Mouse (Mus musculus): ENCODE results near the gene Rtkn.

The Rtkn gene

GRCm38 (mm10) chr6:83117165-83117438, 18.2 kb upstream of the Rtkn start:
- DNase-seq, result no peak

DNA sequence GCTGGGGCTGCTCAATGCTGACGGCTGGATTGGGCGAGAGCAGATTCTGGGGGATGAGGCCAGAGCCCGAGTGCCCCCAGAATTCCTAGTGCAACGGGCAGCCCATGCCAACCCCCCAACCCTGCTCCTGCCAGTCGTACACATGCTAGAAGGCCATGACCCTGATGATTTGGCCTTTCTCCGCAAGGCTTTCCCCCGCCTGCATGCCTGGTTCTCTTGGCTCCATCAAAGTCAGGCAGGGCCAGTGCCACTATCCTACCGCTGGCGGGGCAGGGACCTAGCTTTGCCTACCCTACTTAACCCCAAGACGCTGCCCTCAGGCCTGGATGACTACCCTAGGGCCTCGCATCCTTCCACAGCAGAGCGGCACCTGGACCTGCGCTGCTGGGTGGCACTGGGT, 17.6 kb upstream of the Rtkn start:
- no peak for DNase-seq

DNA sequence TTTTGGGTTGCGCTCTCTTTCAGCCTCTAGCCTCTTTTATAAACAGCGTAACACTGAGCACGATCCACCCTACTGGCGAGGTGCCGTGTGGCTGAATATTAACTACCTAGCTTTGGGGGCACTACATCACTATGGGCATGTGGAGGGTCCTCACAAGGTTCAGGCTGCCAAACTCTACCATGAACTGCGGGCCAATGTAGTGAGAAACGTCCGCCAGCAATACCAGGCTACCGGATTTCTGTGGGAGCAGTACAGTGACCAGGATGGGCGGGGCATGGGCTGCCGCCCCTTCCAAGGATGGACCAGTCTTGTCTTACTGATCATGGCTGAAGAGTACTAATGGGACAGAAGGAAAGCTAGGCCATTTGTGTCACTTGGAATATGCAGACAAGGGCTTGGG, 16.9 kb upstream of the Rtkn start:
- DNase-seq, result no peak

DNA sequence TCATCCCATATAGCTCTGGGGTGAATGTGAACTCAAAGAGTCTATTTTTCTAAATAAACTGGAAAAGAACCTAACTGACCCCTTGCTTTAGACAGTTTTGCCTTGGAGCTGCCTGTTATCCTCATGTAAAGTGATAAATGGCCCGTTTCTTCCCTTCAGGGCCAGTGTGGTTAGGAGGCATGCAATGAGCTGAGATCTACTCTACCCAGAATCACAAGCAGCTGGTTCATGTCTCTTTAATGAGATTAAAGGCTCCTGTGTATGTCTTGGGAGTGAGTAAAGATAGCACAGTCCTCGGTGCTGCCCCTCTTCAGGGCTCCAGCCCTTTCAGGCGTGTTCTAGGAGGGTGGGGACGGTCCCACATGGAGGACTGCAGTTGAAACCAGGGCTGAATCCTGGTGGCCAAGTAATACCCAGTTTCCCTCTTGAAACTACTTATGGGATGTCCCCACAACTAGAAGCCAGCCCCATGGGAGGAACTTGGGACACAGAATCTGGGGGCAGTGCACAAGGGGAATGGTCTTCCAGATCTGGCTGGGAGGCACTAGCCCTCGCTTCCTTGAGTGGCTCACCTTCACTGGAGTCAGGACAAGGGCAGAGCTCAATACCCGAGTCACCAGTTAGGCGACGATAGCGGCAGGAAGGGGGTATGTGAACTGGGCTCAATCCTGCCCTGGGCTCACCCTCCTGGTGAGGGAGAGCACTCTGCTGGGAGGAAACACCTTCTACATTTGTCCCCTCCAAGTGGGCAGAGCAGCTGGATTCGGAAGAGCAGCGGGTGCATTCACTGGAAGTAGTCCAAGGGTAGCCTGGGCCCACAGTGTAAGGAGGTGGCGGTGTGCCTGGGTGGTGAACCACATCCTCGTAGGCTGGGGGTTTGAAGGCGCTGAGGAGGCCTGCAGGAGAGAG, 16.2 kb upstream of the Rtkn start:
- no peak for DNase-seq

- no peak for DNase-seq
These were observed 15.6 kb upstream of the Rtkn start for GRCm38 (mm10) chr6:83119734-83120051.

DNA sequence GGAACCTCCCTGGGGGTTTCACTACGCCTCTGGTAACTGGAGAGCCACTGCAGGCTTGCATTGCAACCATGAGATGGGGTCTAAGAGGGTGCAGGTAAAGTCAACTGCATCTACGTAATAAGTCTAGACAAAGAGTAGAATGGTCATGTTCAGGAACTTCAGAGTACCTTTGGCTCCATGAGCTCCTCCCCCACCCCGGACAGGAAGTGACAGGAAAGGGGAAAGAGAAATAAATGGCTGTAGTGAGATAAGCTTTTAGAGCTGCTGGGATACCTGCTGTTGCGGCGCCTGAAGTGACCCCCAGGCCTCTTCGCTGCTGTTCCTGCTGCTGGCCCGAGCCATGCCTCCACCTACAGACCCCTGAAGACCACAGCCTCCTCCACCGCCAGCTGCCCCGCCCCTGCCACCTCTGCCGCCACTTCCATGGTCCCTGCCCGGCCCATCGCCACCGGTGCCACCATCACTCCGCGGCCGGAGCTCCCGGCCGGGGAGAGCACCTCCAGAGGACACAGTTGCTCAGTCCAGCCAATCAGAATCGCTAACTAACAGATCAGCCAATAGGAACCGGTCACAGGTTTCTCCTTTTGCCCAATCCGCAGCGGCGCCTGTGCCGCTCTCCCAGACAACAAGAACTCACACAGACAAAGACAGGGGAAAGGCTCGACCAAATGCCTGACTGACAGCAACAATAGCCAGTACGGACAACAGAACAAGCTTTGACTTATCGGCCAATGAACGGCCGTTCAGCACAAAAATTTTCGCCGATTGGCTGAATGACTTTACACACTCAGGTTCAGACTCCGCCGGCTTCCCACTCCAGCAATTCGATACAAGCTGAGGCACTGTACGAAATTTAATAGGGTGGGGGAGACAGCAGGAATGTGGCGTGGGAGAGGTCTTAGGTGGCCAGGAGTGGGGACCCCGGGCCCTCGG, 14.1 kb upstream of the Rtkn start, which contains the start of gene Wbp1:
Gene Wbp1, minus strand, starts transcription at position 630 of the 933 bp plus-strand sequence.
- DNase-seq, result peak; percentile 95

DNA sequence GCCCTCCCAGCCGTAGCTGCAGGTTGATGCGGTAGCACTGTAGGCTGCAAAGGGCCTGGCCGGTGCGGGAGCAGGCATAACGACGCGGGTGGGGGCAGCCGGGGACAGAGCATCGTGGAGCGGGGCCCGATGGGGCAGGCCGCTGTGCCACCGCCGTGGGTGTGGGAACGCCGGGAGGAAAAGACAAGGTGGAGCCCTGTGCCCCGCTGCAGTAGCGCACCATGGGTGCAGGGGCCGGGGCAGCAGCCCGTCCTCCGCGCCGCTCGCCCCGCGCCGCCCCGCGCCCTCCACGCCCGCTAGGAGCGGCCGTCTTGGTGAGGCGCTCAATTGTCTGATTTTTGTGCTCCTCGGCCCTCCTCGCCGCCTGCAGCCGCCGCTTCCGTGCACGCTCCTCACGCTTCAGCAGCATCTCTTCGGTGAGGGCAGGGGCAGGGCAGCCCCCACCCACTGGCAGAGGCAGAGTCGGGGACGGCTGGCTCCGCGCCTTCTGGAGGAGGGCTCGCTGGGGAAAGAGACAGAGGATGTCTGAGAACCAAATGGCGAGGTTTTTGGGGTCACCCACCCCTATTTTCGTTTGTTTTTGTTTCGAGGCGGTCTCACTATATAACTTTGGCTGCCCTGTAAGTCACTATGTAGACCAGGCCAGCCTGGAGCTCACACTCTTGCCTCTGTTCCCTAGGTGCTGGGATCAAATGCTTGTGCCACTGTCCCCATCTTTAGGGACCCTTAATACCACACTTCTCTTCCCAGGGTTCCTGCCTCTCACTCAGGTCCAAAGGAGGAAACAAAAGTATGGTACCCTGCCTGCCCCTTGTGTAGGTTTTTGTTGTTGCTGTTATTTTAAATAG, 13.2 kb upstream of the Rtkn start:
- no peak for DNase-seq

DNA sequence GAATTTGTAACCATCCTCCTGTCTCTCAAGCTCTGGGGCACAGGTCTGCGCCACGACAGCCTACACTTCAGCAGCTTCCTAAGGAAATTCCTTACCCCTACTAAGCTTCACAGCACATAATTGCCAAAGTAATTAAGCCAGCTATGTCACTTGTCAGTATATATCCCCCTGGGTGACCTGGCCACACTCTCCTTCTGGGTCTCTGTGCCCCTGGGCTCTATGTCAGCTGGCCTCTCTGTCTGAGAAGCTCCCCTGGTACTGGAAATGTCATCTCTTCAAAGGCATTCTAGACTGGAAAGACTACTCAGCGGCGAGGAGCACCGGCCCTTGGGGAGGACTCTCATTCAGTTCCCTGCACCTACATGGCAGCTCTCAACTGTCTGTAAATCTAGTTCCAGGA, 12.3 kb upstream of the Rtkn start:
- no peak for DNase-seq

- peak; percentile 89 for DNase-seq
These were observed 10.4 kb upstream of the Rtkn start for GRCm38 (mm10) chr6:83124851-83125312.

- DNase-seq, result no peak
These were observed 9.9 kb upstream of the Rtkn start, which contains the start of gene Ino80b for GRCm38 (mm10) chr6:83125331-83125730. TSS of gene Ino80b (minus strand) at chr6:83125431.

GRCm38 (mm10) chr6:83127419-83127818, 7.8 kb upstream of the Rtkn start:
- no peak for DNase-seq

DNA sequence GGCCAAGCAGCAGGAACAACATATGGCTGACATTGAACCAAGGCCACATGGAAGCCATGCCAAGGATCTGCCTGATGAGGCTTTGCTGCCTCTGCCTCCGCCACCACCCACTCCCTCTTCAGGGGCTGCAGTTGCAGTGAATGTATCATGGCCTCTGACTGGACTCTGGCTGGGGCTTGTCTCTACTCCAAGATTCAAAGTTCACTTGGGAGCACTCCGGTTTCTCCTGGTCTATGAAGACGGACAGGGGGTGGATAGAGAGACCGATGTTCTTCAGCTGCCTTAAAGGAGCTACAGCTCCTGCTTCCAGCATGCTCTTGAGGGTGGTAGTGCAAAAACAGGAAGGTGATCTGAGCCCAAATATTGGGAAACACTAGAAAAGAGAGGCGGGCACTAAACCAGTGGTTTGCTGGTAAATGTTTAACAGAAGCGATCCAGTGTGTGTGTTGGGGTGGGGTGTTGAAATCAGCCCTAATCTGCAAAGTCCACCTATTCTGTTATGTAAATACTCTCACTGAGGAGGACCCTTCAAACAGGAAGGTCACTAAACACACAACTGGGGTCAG, 3.7 kb upstream of the Rtkn start:
- no peak for DNase-seq

DNA sequence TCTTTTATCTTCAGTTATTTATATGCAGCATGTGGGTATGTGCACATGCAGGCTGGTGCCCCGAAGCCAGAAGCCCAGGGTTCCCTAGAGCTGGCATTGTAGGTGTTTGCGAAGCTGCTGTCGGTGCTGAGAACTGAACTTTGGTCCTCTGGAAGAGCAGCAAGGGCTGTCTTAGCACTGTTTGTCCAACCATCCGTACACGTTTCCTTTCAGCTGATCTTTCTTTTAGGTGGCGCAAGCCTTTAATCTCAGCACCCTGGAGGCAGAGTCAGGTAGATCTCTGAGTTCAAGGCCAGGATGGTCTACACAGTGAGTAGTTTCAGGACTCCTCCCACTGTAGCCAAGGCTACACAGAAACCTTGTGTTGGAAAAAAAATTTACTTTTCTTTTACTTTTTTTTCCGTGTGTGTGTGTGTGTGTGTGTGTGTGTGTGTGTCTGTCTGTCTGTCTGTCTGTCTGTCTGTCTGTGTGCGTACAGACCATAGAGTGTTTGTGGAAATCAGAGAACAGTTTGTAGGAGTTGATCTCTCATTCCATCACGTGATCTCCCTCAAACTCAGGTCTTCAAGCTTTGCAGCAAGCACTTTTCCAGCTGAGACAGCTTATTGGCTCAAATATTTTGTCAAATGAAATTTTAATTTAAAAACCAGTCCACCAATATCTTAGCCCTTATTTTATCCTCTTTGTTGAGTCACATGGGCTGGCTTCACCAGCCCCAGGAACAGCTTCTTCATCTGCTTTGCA, 2.9 kb upstream of the Rtkn start:
- DNase-seq, result no peak

- DNase-seq, result no peak
These were observed 1.0 kb upstream of the Rtkn start for GRCm38 (mm10) chr6:83134226-83134625.

GRCm38 (mm10) chr6:83135571-83136161, 403 bp downstream of the Rtkn start:
- no peak for DNase-seq

DNA sequence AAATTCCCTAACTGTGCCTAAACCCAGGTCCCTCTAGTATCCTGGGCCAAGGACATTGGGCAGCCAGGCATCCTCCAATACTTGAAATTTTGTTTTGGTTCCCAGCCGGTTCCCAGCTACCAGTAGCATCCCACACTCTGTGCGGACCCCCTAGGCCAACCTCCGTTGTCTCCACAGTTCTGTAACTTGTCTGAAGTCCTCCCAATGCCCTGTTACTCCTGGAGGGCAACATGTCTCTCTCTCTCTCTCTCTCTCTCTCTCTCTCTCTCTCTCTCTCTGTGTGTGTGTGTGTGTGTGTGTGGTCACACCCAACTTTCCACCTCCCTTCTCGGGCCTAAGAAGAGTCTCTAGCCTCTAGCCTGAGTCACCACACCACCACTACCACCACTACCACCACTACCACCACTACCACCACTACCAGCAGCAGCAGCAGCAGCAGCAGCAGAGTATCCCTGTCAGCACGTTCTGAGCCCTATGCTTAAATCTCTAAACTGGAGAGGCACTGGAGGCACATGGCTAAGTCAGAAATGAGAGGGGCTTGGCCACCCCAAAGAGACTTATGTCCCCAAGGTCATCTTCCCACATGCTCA, 1.1 kb downstream of the Rtkn start:
- no peak for DNase-seq

GRCm38 (mm10) chr6:83136881-83137575, 1.8 kb downstream of the Rtkn start:
- no peak for DNase-seq

DNA sequence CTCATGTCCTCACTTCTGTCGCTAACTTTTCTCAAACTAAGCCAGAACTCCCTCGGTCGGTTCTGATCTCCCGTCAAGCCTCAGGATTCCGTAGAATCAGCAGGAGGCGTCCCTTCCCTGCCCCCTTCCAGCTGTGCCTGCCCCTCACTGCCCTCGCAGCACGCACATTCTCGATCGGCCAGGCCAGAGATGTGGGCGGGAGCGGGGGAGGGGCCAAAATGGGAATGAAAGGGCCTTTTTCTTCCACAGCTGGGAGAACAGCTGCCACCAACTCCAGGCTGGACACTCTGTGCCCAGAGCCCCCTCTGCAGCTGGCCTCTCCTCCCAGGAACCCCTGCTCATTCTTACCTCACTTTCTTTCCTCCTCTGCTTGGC, 2.3 kb downstream of the Rtkn start:
- no peak for DNase-seq

GRCm38 (mm10) chr6:83138056-83138455, 2.8 kb downstream of the Rtkn start:
- no peak for DNase-seq

GRCm38 (mm10) chr6:83140044-83140443, 4.8 kb downstream of the Rtkn start:
- no peak for DNase-seq
